Mouse (Mus musculus) MEL-GATA-1-ER (cell line): ENCODE measurements at regions not wholly inside any gene's neighbourhood (a gene's known extent, or its start where the extent isn't known, plus 50 kb on each side); places are given as distances from the start of the nearest gene placed in this dataset.

Source experiments
- DNase-seq: peaks from one replicate; pipeline ENCODE4 v3.0.0-alpha.2; 2012; ENCODE audit warnings: low read depth; ENCODE audit errors: extremely low read depth

- no peak for DNase-seq
Observed at GRCm38 (mm10) chr3:34593279-34593678, 56.9 kb upstream of the Sox2 start.

GRCm38 (mm10) chr3:34577896-34578530, 72.2 kb upstream of the Sox2 start:
- no peak for DNase-seq

DNA sequence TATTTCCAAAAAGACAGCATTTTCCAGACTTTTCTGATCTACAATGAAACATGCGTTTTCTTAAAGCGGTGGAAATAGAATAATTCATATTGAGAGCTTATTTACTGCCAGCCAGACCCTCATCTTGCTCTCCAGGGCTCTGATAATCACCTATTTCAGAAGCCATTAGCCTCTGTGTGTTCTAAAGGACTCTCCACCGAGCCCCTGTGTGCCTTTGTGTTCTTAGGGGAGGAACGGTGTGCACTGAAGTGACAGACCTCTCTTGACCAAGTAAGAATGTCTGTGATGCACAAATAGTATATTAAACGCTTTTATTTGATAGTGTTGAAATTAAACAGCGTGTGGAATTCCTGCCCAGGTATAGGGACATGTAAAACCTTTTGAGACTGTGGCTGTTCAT, 73.1 kb upstream of the Sox2 start:
- no peak for DNase-seq

- no peak for DNase-seq
Observed at GRCm38 (mm10) chr3:34576159-34576558, 74.0 kb upstream of the Sox2 start.

- DNase-seq, result no peak
Observed at GRCm38 (mm10) chr3:34574711-34575350, 75.4 kb upstream of the Sox2 start.

- no peak for DNase-seq
Observed at GRCm38 (mm10) chr3:34573312-34573711, 76.9 kb upstream of the Sox2 start.

DNA sequence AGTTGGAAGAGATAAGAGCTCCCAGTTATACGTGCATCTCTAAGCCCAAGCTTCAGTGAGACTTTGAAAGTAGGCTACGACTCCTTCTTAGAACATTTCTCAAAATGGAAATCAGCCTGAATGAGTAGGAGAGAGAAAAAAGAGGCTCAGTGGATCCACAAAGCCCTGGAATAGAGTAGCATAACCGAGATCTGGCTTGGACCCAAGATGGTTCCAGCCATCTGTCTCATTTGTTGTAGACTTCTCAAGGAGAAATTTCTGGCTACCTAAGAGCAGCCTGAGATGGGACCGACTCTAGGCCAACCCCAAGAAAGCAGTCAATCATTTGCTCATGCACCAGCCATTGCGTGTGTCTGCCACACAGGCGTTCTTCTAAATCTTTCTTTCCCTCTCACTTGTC, 78.1 kb upstream of the Sox2 start:
- DNase-seq, result no peak

- no peak for DNase-seq
Observed at GRCm38 (mm10) chr3:34571630-34572029, 78.6 kb upstream of the Sox2 start.

GRCm38 (mm10) chr3:34569998-34570397, 80.2 kb upstream of the Sox2 start:
- DNase-seq, result no peak

DNA sequence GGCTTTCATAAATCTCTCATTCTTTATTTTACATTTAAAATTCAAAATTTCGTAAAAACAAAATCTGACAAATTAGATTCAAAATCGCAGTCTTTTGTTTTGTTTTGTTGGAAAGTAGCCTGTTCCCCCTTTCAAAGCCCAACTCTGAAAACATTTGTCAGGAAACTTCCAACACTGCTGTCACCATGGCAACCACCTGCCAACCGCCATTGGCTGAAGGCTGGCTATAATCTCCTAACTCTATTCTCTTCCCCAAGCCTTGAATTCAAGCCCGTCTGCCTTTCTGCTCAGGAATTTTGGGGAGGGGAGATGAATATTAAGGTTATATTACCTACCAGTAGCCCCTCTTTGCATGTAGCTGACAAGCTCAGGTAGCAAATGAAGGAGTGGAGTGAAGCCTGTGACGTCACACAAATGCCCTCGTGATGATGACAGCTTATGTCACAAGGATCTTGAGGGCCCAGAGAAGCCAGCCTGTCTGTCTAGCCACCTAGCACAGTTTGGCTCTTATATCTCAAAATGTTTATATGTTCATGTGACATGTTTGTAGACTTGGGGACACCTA, 82.0 kb upstream of the Sox2 start:
- DNase-seq, result no peak

DNA sequence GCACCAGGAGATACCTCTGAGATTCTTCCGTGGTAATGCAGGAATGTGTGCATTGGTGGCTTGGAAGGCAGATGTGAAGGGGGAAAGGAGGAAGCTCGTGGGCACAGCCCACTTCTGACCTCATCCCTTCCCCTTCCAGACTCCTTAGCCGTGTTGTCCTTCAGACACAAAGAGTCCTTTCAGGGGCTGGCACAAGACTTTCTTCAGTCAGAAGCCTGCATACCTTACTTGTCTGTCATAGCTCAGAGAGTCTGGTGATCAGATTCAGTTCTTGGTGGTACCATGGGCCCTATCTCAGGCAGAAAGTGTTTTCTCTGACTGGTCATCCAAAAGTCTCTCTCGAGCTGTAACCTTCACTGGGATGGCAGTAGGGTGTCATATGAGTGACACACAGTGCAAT, 84.8 kb upstream of the Sox2 start:
- DNase-seq, result no peak

GRCm38 (mm10) chr3:34562893-34563292, 87.3 kb upstream of the Sox2 start:
- DNase-seq, result no peak

DNA sequence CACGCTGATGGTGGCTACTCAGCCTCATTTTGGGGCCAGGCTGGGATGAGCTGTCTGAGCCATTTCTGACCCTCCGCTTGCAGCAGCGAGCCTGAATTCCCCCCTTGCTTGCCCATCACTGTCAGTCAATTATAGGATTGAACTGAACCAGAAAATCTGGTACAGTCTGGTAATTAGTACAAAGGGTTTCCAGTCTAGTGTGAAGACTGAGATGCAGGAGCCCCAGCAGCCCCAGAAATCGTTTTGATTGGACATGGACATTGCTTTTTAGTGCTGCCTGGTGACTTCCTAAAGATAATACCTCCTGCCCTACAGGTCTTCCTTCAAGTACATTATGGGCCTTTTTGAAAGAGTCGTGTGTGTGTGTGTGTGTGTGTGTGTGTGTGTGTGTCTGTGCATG, 88.5 kb upstream of the Sox2 start:
- DNase-seq, result no peak

- no peak for DNase-seq
Observed at GRCm38 (mm10) chr3:34559841-34560703, 90.1 kb upstream of the Sox2 start.

DNA sequence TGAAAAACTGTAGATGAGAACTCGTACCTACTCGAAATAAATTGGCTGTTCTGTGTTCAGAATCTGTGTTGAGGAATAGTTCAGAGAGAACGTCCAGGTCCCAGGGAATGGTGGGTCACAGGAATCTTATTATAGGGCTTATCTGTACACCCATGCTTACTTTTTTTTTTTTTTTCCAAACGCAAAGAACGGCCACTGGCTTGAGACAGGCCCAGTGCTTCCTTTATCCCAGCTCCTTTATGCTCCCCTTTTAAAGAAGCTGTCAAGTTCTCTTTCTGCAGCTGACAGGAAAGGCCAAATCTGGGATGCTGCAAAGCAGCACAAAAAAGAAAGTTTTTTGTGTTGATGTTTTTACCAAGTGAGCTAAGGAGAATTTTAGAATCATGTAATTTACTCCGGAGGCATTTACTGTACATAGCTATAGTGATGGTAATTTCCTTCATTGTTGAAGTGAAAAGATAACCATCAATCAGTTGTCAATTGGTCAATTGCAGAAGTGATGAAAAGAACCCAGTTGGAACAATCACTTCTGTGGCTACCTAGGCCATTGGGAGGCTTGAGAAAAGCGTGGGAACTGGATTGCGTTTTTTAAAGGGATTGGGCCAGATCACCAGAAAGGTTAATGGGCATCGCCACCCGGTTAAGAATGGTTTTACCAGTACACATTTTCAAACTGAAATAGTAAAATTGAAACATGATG, 91.2 kb upstream of the Sox2 start:
- DNase-seq, result no peak

GRCm38 (mm10) chr3:34552542-34553208, 97.5 kb upstream of the Sox2 start:
- DNase-seq, result no peak

DNA sequence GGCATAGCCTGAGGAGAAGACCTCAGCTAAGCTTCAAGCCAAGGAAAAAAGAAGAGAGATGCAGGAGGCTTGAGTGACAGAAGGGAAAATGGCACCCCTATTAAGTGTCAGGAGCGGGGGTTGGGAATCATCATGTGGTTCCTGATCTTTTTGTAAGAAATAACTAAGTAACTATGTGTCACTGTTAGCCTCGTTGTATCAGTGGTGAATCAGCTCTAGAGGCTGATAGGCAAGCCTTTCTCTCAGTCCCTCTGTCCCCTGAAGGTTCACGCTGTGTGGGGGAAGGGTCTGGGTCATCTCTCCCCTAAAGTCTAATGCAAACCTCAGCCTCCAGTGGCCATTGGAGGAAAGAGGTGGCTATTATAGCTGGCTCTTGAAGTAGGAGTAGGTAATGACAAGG, 99.1 kb upstream of the Sox2 start:
- DNase-seq, result no peak

- no peak for DNase-seq
Observed at GRCm38 (mm10) chr3:34550189-34550588, 100.0 kb upstream of the Sox2 start.

GRCm38 (mm10) chr3:34532451-34532850, 117.8 kb upstream of the Sox2 start:
- no peak for DNase-seq

DNA sequence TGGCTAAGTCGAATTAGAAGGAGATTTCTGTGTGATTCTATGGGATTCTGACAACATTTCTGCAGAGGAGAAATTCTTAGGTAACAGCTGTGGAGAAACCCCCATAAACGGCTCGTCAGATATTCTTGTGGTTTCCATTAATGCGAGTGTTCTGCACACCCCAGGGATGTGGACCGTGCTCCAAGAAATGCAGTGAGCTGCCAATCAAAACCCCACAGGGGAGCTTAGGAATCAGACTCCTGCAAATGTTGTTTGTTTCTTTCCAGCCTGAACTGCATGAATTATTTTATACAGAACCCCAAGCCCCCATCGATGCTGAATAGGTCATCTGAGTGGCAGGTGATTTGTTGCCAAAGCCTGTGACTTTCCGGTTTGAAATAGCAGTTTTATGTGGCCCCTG, 118.4 kb upstream of the Sox2 start:
- no peak for DNase-seq

DNA sequence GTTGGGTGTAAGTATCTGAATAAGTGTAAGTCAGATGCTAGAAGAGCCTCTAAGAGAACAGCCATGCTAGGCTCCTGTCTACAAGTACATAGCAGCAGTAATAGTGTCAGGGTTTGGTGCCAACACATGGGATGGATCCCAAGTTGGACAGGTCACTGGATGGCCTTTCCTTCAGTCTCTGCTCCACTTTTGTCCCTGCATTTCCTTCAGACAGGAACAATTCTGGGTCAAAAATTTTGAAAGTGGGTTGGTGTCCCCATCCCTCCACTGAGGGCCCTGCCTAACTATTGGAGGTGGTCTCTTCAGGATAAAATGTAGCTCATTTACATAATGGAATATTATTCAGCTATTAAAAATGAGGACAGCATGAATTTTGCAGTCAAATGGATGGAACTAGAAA, 122.7 kb upstream of the Sox2 start:
- no peak for DNase-seq
